Mouse (Mus musculus) intestine, postnatal 0 days (tissue): ENCODE data around the gene Arfip1. TPM values are rescaled to one million over a fixed set of nuclear protein-coding genes. Genes with fewer than 3 reads are reported as not detected.
A peak's percentile ranks its signal among the peaks of the same experiment; 100 is the strongest.

Source experiments
- ATAC-seq: fragments of 200-750 bp; cut with Nextera tagmentation; 2 replicates; pipeline ENCODE4 v1.8.0; 2017; ENCODE audit warnings: mild to moderate bottlenecking, moderate TSS enrichment, moderate library complexity
- H3K27ac ChIP-seq: fragments of 300-500 bp; sonication (generic); 2 replicates; pipeline ENCODE4 v1.5.1; 2014; ENCODE audit warnings: mild to moderate bottlenecking, low read depth, low read length, moderate library complexity
- H3K27me3 ChIP-seq: fragments of 300-500 bp; sonication (generic); replicated peaks from 2 replicates; pipeline ENCODE4 v1.6.1; 2014; ENCODE audit warnings: low read length, mixed read lengths; ENCODE audit not compliant: control insufficient read depth, insufficient read depth
- H3K36me3 ChIP-seq: fragments of 300-500 bp; sonication (generic); 2 replicates; pipeline ENCODE4 v1.6.1; 2014; ENCODE audit warnings: mild to moderate bottlenecking, moderate library complexity; ENCODE audit not compliant: control insufficient read depth, insufficient read depth
- H3K4me1 ChIP-seq: fragments of 300-500 bp; sonication (generic); replicated peaks from 2 replicates; pipeline ENCODE4 v1.6.1; 2014; ENCODE audit warnings: antibody characterized with exemption, low read length, mixed read lengths; ENCODE audit not compliant: control insufficient read depth, insufficient read depth
- H3K4me2 ChIP-seq: fragments of 300-500 bp; sonication (generic); replicated peaks from 2 replicates; pipeline ENCODE4 v1.6.1; 2014; ENCODE audit warnings: low read depth, mild to moderate bottlenecking, moderate library complexity
- H3K4me3 ChIP-seq: fragments of 300-500 bp; sonication (generic); 2 replicates; pipeline ENCODE4 v1.5.1; 2014; ENCODE audit warnings: low read depth, low read length
- H3K9ac ChIP-seq: fragments of 300-500 bp; sonication (generic); 2 replicates; pipeline ENCODE4 v1.6.1; 2014; ENCODE audit warnings: mild to moderate bottlenecking, low read depth, low read length
- H3K9me3 ChIP-seq: fragments of 300-500 bp; sonication (generic); 2 replicates; pipeline ENCODE4 v1.6.1; 2016; ENCODE audit warnings: mixed run types; ENCODE audit not compliant: control insufficient read depth
- CTCF ChIP-seq: sonication (generic); IDR thresholded peaks from 2 replicates; pipeline ENCODE4 v1.5.1; 2016; ENCODE audit warnings: low read depth, mild to moderate bottlenecking, control low read depth, antibody characterized with exemption, moderate library complexity
- WGBS: fragments of 180-500 bp; shearing (Covaris S2); extraction: QIAGEN DNeasy Blood & Tissue Kit; methylation state at CpG from one replicate; pipeline ENCODE4 v1.1.7; 2014; 5-methylcytosine and 5-hydroxymethylcytosine counted together
- polyA plus RNA-seq: library from polyadenylated mRNA; unstranded; fragments of >200 nt; fragmentation: Nextera tagmentation; extraction: Ambion mirVana; gene quantifications from 2 replicates; pipeline ENCODE4 v1.2.1, GENCODE M21; 2015

The Arfip1 gene
- 42.6 and 46.5 TPM in 2 replicates for polyA plus RNA-seq

DNA sequence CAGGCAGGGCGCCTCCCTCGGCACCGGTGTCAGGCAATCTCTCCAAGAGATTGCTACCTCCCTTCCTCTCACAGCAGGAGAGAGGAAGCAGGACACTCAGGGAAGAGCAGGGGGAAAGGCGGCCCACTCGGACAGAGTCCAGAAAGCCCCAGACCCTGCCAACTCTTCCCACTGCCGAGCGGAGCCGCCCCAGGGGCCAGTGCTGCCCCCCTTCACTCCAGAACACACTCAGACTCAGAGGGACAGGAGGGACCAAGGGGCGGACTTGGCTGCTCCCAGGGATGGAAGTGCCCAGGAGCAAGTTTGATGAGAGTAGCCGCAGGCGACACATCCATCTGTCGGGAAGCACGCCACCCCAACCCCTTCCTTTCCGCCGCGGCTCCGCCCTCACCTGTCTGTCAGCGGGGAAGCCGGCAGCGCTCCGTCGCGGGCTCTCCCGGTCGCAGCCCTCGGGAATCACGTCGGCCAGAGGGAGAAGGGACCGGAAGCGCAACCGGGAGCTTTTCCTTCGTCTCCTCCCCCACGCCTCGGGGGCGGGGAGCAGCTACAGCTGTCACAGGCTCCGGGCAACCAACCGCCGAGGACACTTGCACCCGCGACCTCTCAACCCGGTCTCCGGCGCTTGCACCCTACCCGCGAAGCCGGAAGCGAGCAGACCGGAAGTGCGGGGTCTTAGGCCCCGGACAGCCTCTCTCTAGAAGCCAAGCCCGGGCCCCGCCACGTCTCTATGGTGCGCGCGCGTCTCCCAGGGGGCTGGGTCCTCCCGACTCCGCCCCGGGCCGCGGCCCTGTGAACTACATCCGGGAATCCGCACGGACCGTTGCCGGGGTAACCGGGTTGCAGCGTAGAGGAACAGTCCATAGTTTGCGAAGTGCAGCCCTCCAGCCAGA lies at the start of gene Arfip1:
Arfip1 (minus strand) TSS at position 603 of the 890 bp plus-strand sequence.
- peak within 1 kb of the TSS; percentile 79 for H3K4me3 ChIP-seq
- peak; percentile 98 for ATAC-seq
- peaks cover 11% of the 10 kb centered on the region; the same call in 1 of the 2 replicates for H3K4me1 ChIP-seq
- under 1% methylated on average over 62 of the region's 70 CpGs for WGBS
- H3K9me3 ChIP-seq, result no peaks in the 10 kb centered on the region
- no peaks in the 10 kb centered on the region for H3K27me3 ChIP-seq
- H3K9ac ChIP-seq, result peak within 1 kb of the TSS; percentile 67
- no peak; the same call in 1 of the 2 replicates for TF ChIP-seq CTCF
- H3K36me3 ChIP-seq, result no peaks in the 10 kb centered on the region
- H3K4me2 ChIP-seq, result peak within 1 kb of the TSS; percentile 75
- peak within 1 kb of the TSS; percentile 92 for H3K27ac ChIP-seq

DNA sequence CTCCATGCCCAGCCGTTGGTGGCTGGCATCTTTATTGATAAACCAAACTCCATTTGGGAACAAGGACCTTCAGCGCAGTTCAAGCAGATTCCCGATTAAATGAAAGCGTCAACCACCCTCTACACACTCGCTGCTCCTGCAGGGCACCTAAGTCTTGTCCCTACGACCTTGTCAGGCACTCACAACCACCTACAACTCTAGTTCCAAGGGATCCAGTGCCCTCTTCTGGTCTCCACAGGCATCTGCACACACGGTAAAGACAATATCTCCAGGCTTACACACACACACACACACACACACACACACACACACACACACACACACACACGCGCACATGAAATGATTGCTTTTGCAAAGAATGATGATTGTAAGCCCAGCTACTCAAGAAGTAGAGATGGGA lies 49.2 kb upstream of the Arfip1 start:
- Histone ChIP-seq H3K36me3 (no peaks in the 10 kb centered on the region), H3K4me2 (no peak overlapping the region), H3K4me3 (no peak overlapping the region), H3K27ac (no peak overlapping the region), H3K4me1 (no peaks in the 10 kb centered on the region), H3K9me3 (no peaks in the 10 kb centered on the region), H3K9ac (no peak overlapping the region), H3K27me3 (no peaks in the 10 kb centered on the region)
- 94% methylated on average over 9 of the region's 9 CpGs for WGBS
- no peak for ATAC-seq
- TF ChIP-seq CTCF, result no peak

DNA sequence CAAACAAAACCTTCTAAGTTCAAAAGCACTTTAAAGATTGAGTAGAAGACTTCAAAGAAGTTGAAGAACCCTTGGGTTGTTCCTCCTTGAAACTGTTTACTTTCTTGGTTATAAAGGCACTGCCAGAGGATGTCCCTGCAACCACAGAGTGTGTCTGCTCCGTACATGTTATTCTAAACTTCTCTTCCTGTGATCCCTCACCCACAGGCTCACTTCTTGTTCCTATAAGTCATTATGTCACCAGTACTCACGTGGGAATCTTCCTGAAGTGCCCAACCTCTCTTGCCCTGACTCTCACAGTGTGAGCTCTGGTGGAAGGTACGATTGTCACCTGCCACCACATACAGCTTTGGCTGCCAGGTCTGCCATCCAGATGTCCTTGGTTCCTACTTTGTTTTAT lies 39.6 kb upstream of the Arfip1 start:
- H3K9ac ChIP-seq, result no peak overlapping the region
- H3K4me3 ChIP-seq, result no peak overlapping the region
- ATAC-seq, result no peak
- H3K4me2 ChIP-seq, result no peak overlapping the region
- no peaks in the 10 kb centered on the region for H3K27me3 ChIP-seq
- 29% methylated on average over 3 of the region's 3 CpGs for WGBS
- TF ChIP-seq CTCF, result no peak
- no peak overlapping the region for H3K27ac ChIP-seq
- H3K9me3 ChIP-seq, result no peaks in the 10 kb centered on the region
- no peaks in the 10 kb centered on the region for H3K4me1 ChIP-seq
- H3K36me3 ChIP-seq, result no peaks in the 10 kb centered on the region

DNA sequence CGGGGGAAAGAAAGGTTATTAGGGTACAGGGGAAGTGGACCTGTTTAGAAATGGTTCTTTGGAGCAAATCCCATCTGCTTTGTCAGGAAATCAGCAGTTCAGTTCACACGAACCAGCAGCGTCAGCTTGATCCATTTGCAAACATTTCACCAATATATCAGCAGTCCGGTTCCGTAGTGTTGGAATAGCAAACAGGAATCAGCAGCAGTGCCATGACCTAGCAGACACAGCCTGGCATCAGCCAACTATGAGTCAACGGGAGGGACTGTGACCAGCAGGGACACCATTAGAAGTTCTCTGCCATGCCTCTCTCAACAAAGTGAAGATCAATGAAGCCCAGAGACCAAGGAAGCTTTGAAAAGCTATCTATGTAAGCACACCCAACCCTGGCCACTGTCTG lies 37.3 kb upstream of the Arfip1 start:
- TF ChIP-seq CTCF, result no peak
- no peak overlapping the region for H3K4me3 ChIP-seq
- H3K9me3 ChIP-seq, result no peaks in the 10 kb centered on the region
- no peak for ATAC-seq
- H3K36me3 ChIP-seq, result no peaks in the 10 kb centered on the region
- H3K4me2 ChIP-seq, result no peak overlapping the region
- H3K9ac ChIP-seq, result no peak overlapping the region
- WGBS, result 90% methylated on average over 6 of the region's 6 CpGs
- no peaks in the 10 kb centered on the region for H3K27me3 ChIP-seq
- H3K4me1 ChIP-seq, result no peaks in the 10 kb centered on the region
- H3K27ac ChIP-seq, result no peak overlapping the region

GRCm38 (mm10) chr3:84619056-84619455 lies 36.6 kb upstream of the Arfip1 start:
- H3K36me3 ChIP-seq, result no peaks in the 10 kb centered on the region
- no peak overlapping the region for H3K4me3 ChIP-seq
- no peak overlapping the region for H3K27ac ChIP-seq
- no peak for ATAC-seq
- H3K27me3 ChIP-seq, result no peaks in the 10 kb centered on the region
- no peaks in the 10 kb centered on the region for H3K9me3 ChIP-seq
- H3K9ac ChIP-seq, result no peak overlapping the region
- H3K4me1 ChIP-seq, result no peaks in the 10 kb centered on the region
- no peak overlapping the region for H3K4me2 ChIP-seq
- WGBS, result 89% methylated on average over 7 of the region's 7 CpGs
- no peak for TF ChIP-seq CTCF

DNA sequence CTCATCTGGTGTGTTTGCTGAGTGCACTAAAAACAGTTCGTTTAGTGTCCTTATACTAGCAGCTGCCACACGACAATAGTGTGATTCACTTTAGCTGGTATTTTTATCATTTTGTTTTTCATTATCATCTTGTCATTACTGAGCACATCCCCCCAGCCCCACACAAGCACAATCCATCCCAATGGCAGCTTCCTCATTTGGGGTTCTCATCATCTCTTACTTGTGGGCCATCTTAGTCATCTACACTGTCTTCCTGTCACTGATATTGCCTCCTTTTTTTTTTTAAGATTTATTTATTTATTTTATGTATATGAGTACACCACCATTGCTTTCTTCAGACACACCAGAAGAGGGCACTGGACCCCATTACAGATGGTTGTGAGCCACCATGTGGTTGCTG lies 36.2 kb upstream of the Arfip1 start:
- no peak for ATAC-seq
- H3K27me3 ChIP-seq, result no peaks in the 10 kb centered on the region
- H3K4me3 ChIP-seq, result no peak overlapping the region
- H3K4me1 ChIP-seq, result no peaks in the 10 kb centered on the region
- no peak overlapping the region for H3K9ac ChIP-seq
- 84% methylated on average over 2 of the region's 2 CpGs for WGBS
- TF ChIP-seq CTCF, result no peak
- H3K36me3 ChIP-seq, result no peaks in the 10 kb centered on the region
- H3K9me3 ChIP-seq, result no peaks in the 10 kb centered on the region
- H3K27ac ChIP-seq, result no peak overlapping the region
- H3K4me2 ChIP-seq, result no peak overlapping the region
